Mouse (Mus musculus): ENCODE measurements around the gene Zbtb34.

DNA sequence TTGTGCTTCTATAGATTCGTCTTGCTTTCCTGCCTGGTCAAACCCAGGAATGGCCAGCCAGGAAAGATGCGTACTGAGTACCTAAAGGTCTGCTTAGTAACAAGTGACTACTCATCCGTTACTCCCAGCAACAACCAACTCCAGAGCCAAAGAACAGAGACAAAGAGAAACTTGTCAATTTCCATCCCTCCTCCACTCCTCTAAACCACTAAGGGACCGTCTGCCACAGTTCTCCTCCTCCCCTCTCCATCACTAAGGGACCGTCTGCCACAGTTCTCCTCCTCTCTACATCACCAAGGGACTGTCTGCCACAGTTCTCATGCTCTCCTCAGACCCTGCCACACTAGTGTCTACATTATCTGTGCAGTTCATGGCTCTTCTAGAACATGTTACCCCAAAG lies 34.1 kb upstream of the Zbtb34 start:
- no peak for TF ChIP-seq CTCF (IDR thresholded peaks at IDR 0.05)
- TF ChIP-seq EP300 (IDR thresholded peaks at IDR 0.05), result no peak
